Mouse (Mus musculus) gastrocnemius, postnatal 36 days (tissue): Measurements from ENCODE around the gene Apba3. TPM values are rescaled to one million over a fixed set of nuclear protein-coding genes. Genes with fewer than 3 reads are reported as not detected.

Experiments used
- DNase-seq, 2 experiments: peaks; one replicate each; pipeline ENCODE4 v3.0.0; 2022
- intact Hi-C: fragments of 180-260 bp; cut with DNase I; formaldehyde crosslinking; loops from one replicate; pipeline ENCODE4 v1.15.1; 2025
- total RNA-seq, 2 experiments: library from RNA; stranded (reverse); gene quantifications; 2 replicates each; pipeline ENCODE4 v1.2.3; 2021

Apba3 gene
- total RNA-seq, 2 experiments from 2014 or later, result 98.5 to 102 TPM

GRCm38 (mm10) chr10:81287513-81288157 is 20.9 kb downstream of the Apba3 start:
- intact Hi-C loops, result loop anchor here (2.0 to 5.0 kb wide), 3 partner anchors 17 to 165 kb away; no protein-coding TSS in a partner anchor
- peak in 1 of 2 experiments; percentile 59 for DNase-seq

DNA sequence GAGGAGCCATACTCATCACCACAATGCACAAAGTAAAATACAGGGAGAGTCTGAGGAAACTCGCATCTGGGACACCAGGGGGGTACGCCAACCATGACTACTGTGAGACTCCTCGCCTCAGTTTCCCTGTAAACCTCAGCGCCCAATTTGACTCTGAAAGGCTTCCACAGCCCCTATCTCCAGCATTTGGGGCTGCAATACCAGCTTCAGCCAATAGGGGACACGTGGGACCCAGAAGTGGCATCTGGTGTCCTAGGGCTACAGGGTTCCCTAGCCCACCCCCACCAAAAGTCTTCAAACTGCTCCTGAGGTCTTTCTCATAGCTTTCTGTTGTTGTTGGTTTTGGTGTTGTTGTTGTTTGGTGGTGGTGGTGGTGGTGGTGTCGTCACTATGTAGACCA is 21.8 kb downstream of the Apba3 start:
- DNase-seq, result no peak
- intact Hi-C loops, result loop anchor here (2.0 to 5.0 kb wide), 3 partner anchors 16 to 164 kb away; no protein-coding TSS in a partner anchor

DNA sequence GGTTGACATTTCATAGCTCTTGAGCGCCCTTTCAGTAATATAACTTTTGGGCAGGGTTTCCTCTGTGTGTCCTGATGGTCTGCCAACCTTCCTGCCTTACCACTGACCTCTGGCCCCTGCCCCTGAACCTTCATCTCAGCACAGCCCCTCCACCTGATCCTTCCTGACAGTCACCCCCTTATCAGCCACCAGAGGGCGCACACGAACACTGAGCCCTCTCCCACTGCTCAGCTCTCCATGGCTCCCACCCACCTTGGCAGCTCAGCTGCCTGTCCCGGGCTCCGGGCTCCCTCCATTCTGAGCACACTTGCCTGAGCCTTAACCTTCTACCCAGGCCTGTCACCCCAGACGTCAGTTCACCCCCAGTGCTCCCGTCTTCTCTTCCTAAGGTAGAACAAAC is 22.5 kb downstream of the Apba3 start:
- peak; percentile 56 to 60 for DNase-seq
- intact Hi-C loops, result loop anchor here (2.0 to 5.0 kb wide), 3 partner anchors 16 to 163 kb away; no protein-coding TSS in a partner anchor

DNA sequence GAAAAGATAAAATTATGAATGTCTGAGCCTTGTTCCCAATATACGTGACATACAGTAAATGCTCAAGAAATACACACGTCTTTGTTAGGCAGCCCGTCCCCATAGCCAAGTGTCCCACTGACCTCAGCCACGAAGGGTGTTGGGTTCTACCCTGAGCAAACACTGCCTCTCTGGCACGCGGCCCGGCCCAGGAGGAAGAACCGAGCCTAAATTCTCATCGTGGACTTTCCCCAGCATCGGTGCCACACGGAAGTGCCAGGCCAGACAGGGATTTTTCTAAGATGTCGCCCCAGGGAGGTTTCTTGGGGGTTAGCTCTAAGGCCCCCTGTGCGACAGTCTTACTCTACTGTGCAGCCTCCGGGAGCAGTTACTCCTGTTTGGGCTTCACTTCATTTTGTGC is 23.1 kb downstream of the Apba3 start:
- intact Hi-C loops, result loop anchor here (2.0 to 5.0 kb wide), 3 partner anchors 15 to 162 kb away; no protein-coding TSS in a partner anchor
- no peak for DNase-seq

GRCm38 (mm10) chr10:81290698-81291460 is 24.1 kb downstream of the Apba3 start:
- intact Hi-C loops, result no loop called here
- DNase-seq, result no peak

DNA sequence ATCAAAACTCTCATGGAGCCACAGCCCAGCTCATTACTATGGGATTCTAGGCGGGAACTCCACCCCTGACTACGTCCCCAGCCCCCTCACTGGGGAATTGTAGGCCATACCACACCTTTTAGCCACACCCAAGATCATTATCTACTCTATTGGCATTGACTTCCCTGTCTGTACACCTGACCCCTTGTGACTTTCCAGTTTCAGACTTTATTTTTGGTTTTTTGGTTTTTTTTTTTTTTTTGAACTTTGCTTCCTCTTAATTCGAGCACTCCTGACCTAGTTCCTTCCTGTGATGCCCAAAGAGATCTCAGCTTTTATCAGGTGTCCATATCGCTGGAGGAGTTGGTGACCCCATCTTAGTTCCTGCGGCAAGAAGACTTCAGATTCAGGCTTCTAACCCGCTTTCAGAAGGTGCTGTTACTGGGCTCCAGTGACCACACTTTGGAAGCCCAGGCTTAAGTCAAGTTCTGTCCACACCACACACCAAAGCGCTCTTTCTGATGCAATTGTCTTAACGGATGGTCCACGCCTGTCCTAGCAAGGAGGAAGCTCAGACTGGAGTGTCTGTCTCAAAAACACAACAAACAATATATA is 24.8 kb downstream of the Apba3 start, which contains the start of gene Tjp3:
Tjp3 (minus strand) TSS at position 71 of the 594 bp plus-strand sequence.
- intact Hi-C loops, result loop anchor here (2.0 kb wide), 1 partner anchor 29 kb away; the partner anchor contains the start of gene Cactin
- DNase-seq, result no peak

- peak; percentile 98 to 99 for DNase-seq
- intact Hi-C loops, result loop anchor here (2.0 kb wide), 1 partner anchor 28 kb away; the partner anchor contains the start of gene Cactin
Measured at GRCm38 (mm10) chr10:81292554-81293333, 26.0 kb downstream of the Apba3 start, which contains the start of gene Pip5k1c. Pip5k1c (plus strand) TSS chr10:81292963.

- DNase-seq, result no peak
- intact Hi-C loops, result loop anchor here (2.0 kb wide), 1 partner anchor 27 kb away; the partner anchor contains the start of gene Cactin
Measured at GRCm38 (mm10) chr10:81293334-81294030, 26.7 kb downstream of the Apba3 start.

- DNase-seq, result no peak
- intact Hi-C loops, result no loop called here
Measured at GRCm38 (mm10) chr10:81294442-81294841, 27.7 kb downstream of the Apba3 start.

DNA sequence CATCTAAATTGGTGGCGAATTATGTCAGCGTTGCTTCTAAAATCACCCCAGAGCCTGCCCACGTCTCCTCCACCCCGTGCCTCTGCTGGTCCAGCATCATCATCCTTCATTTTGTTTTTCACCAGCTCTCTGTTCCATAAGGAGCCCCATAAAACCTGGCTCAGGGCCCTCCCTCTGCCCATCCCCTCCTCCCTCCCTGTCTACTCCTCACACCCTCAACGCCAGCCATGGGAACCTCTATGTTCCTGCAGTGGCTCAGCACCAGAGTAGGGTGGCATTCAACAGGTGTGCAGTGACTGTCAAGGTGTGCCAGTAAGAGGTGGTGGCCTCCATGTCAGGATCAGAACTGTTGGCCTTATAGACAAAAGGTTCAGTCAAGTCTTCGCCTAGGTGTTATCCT is 28.4 kb downstream of the Apba3 start:
- no peak for DNase-seq
- intact Hi-C loops, result no loop called here

DNA sequence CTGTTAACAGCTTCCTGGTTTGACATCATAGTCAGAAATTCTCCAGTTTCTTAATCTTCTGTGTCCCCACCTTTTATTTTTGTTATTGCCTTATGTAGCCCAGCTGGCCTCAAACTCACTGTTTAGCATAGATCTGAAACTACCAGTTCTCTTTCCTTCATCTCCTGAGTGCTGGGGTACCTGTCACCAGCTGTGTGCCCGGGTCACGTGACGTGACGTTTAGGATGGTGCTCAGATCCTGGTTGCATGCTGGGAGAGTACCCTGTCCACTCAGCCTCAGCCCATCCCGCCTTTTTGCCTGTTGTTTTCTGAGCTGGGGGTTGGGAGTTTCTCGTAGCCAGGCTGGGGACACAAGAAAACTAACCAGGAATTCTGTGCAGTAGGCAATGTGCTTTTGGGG is 30.5 kb downstream of the Apba3 start:
- no peak for DNase-seq
- intact Hi-C loops, result no loop called here

- DNase-seq, result peak in 1 of 2 experiments; percentile 45
- intact Hi-C loops, result no loop called here
Measured at GRCm38 (mm10) chr10:81297845-81298244, 31.1 kb downstream of the Apba3 start.

GRCm38 (mm10) chr10:81298369-81299100 is 31.8 kb downstream of the Apba3 start:
- no peak for DNase-seq
- intact Hi-C loops, result no loop called here

GRCm38 (mm10) chr10:81299585-81300351 is 33.0 kb downstream of the Apba3 start:
- intact Hi-C loops, result no loop called here
- DNase-seq, result no peak

DNA sequence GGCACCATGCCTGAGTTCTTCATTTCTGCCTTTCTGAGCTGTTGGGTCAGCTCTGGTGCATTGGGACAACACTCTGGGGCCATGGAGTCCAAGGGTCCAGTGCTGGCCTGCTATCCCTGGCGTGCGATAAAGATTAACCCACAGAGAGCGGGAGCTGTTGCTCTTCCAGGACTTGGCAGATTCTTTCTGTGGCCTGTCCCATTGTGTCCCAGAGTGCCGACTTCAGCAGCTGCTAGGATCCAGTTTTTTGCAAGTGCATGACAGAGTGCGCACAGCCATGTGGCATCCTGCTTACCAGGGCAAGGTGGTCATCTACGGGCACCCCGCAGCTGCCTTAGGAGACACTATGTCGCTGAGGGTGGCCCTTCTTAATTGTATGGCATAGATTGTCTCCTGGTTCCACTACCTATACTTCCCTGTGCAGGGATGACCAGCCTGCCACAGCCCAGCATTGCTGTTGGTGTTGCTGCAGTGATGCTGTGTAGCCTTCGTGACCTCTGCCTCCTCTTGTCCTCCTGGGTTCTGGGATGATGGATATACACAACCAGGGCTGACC is 33.7 kb downstream of the Apba3 start:
- intact Hi-C loops, result no loop called here
- DNase-seq, result no peak

DNA sequence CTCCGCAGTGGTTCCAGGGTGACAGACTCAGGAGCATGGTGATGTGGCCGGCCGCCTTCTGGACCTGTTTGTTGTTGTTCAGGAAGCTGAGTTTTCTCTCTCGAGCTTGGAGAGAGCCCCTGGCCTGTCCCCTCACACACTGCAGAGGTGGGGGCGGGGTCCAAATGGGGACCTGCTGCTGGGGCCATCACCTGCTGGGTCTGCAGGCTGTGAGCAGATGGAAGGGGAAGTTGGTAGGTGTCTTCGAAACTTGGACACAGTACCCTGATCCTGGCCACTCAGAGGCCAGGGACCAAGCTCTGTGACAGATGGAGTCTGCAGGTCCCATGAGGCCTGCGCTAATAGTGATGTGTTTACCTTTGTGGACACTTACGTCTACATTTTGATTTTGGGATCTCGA is 34.6 kb downstream of the Apba3 start:
- intact Hi-C loops, result no loop called here
- no peak for DNase-seq

- DNase-seq, result no peak
- intact Hi-C loops, result no loop called here
Measured at GRCm38 (mm10) chr10:81302288-81302687, 35.5 kb downstream of the Apba3 start.

DNA sequence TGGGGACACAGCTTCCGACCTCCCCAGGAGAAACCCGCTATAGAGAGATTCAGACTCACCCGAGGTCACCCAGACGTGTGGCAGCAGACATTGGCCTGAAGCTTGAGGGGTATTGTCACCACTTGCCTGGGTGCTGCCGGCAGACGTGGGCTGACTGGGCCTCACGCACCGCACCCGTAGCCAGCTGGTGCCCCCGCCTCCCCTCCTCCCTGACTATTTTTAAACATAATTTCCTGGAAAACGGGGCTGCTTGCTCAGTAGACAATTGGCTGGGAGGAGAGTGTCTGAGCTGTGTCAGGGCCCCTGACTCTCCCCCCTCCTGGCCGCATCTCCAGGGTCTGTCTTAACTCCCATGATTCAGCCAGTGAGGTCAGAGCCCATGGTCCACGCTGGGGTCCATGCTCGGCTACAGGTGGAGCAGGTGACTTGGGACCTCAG is 36.0 kb downstream of the Apba3 start:
- intact Hi-C loops, result no loop called here
- DNase-seq, result no peak
